Mouse (Mus musculus): Measurements from ENCODE around the gene Itpr1. TPM values are rescaled to one million over a fixed set of nuclear protein-coding genes. Genes with fewer than 3 reads are reported as not detected.
A peak's percentile ranks its signal among the peaks of the same experiment; 100 is the strongest.

Gene Itpr1
- polyA plus RNA-seq, 1 experiment from 2014 or later, result 16.6 TPM

DNA sequence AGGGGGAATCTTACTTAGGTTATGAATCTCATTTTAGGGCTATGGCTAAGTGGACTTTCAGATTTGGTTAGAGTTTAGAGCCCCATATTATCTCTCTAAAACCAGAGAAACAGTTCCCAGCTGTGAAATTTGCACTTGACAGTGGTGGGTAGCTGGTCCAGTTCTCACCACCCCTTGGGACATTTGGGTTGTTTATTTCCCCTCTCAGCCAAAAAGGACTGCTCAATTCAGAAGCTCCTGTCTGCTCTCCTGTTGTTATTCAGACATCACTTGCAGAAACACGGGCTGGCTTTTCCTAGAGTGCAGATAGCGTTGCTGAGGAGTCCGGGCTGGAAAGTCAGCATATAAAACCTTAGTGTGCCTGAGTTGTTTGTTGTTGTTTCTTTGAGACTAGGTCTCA is 51.3 kb downstream of the Itpr1 start:
- Histone ChIP-seq H3K4me3 (ENCODE audit: control insufficient read depth in 1 of 2, insufficient read depth in 1 of 2, low read depth in 1 of 2, low read length in 2 of 2) (no peak overlapping the region), H3K9ac (ENCODE audit: low read length) (no peak overlapping the region), H3K4me1 (ENCODE audit: control insufficient read depth in 2 of 2, insufficient read depth in 2 of 2, low read length in 2 of 2) (peaks cover 3 to 16% of the 10 kb centered on the region in 2 experiments), H3K27me3 (ENCODE audit: control insufficient read depth, insufficient read depth, low read length) (no peaks in the 10 kb centered on the region), H3K27ac (replicated peaks in 1 of 2; ENCODE audit: control insufficient read depth in 1 of 2, insufficient read depth in 1 of 2, low read depth in 2 of 2, low read length in 2 of 2) (peak overlapping the region in 1 of 2 experiments; percentile 7; a peak in 1 of 4 replicates), H3K9me3 (ENCODE audit: control insufficient read depth, low read length) (no peaks in the 10 kb centered on the region), H3K4me2 (ENCODE audit: low read length) (no peak overlapping the region), H3K36me3 (ENCODE audit: control insufficient read depth, insufficient read depth, low read length) (no peaks in the 10 kb centered on the region)
- ATAC-seq (ENCODE audit: insufficient number of reproducible peaks, insufficient read depth, low FRiP score, low read depth), result no peak
- 63% methylated on average over 3 of the region's 3 CpGs for WGBS

- Histone ChIP-seq H3K9me3 (ENCODE audit: control insufficient read depth, low read length) (no peaks in the 10 kb centered on the region), H3K27me3 (ENCODE audit: control insufficient read depth, insufficient read depth, low read length) (no peaks in the 10 kb centered on the region), H3K9ac (ENCODE audit: low read length) (peak overlapping the region; percentile 10; the same call in 1 of the 2 replicates), H3K4me2 (ENCODE audit: low read length) (peak overlapping the region; percentile 9), H3K27ac (replicated peaks in 1 of 2; ENCODE audit: control insufficient read depth in 1 of 2, insufficient read depth in 1 of 2, low read depth in 2 of 2, low read length in 2 of 2) (peak overlapping the region; percentile 44 to 62; a peak in 3 of 4 replicates), H3K4me1 (ENCODE audit: control insufficient read depth in 2 of 2, insufficient read depth in 2 of 2, low read length in 2 of 2) (peaks cover 20 to 40% of the 10 kb centered on the region in 2 experiments), H3K4me3 (ENCODE audit: control insufficient read depth in 1 of 2, insufficient read depth in 1 of 2, low read depth in 1 of 2, low read length in 2 of 2) (no peak overlapping the region), H3K36me3 (ENCODE audit: control insufficient read depth, insufficient read depth, low read length) (no peaks in the 10 kb centered on the region)
- ATAC-seq (ENCODE audit: insufficient number of reproducible peaks, insufficient read depth, low FRiP score, low read depth), result no peak
- WGBS, result 9% methylated on average over 7 of the region's 7 CpGs
These were observed 60.6 kb downstream of the Itpr1 start for GRCm38 (mm10) chr6:108273451-108273850.

- 59% methylated on average over 10 of the region's 10 CpGs for WGBS
- no peaks in the 10 kb centered on the region for H3K27me3 ChIP-seq (ENCODE audit: control insufficient read depth, insufficient read depth, low read length)
- H3K27ac ChIP-seq (replicated peaks in 1 of 2; ENCODE audit: control insufficient read depth in 1 of 2, insufficient read depth in 1 of 2, low read depth in 2 of 2, low read length in 2 of 2), result peak overlapping the region; percentile 12 to 38
- no peak overlapping the region for H3K4me2 ChIP-seq (ENCODE audit: low read length)
- no peaks in the 10 kb centered on the region for H3K36me3 ChIP-seq (ENCODE audit: control insufficient read depth, insufficient read depth, low read length)
- H3K9me3 ChIP-seq (ENCODE audit: control insufficient read depth, low read length), result no peaks in the 10 kb centered on the region
- H3K4me3 ChIP-seq (ENCODE audit: control insufficient read depth in 1 of 2, insufficient read depth in 1 of 2, low read depth in 1 of 2, low read length in 2 of 2), result no peak overlapping the region
- H3K4me1 ChIP-seq (ENCODE audit: control insufficient read depth in 2 of 2, insufficient read depth in 2 of 2, low read length in 2 of 2), result peaks cover 20 to 44% of the 10 kb centered on the region in 2 experiments
- peak; percentile 76; the same call in 1 of the 2 replicates for ATAC-seq (ENCODE audit: insufficient number of reproducible peaks, insufficient read depth, low FRiP score, low read depth)
- H3K9ac ChIP-seq (ENCODE audit: low read length), result no peak overlapping the region
These were observed 61.6 kb downstream of the Itpr1 start for GRCm38 (mm10) chr6:108274364-108275084.

- WGBS, result 83% methylated on average over 12 of the region's 12 CpGs
- Histone ChIP-seq H3K4me1 (ENCODE audit: control insufficient read depth in 2 of 2, insufficient read depth in 2 of 2, low read length in 2 of 2) (peaks cover 20 to 53% of the 10 kb centered on the region in 2 experiments), H3K9ac (ENCODE audit: low read length) (no peak overlapping the region), H3K27me3 (ENCODE audit: control insufficient read depth, insufficient read depth, low read length) (no peaks in the 10 kb centered on the region), H3K4me3 (ENCODE audit: control insufficient read depth in 1 of 2, insufficient read depth in 1 of 2, low read depth in 1 of 2, low read length in 2 of 2) (no peak overlapping the region), H3K36me3 (ENCODE audit: control insufficient read depth, insufficient read depth, low read length) (no peaks in the 10 kb centered on the region), H3K4me2 (ENCODE audit: low read length) (no peak overlapping the region), H3K27ac (replicated peaks in 1 of 2; ENCODE audit: control insufficient read depth in 1 of 2, insufficient read depth in 1 of 2, low read depth in 2 of 2, low read length in 2 of 2) (no peak overlapping the region), H3K9me3 (ENCODE audit: control insufficient read depth, low read length) (no peaks in the 10 kb centered on the region)
- no peak for ATAC-seq (ENCODE audit: insufficient number of reproducible peaks, insufficient read depth, low FRiP score, low read depth)
These were observed 64.1 kb downstream of the Itpr1 start for GRCm38 (mm10) chr6:108276880-108277507.

GRCm38 (mm10) chr6:108277622-108278396 is 64.9 kb downstream of the Itpr1 start:
- H3K4me1 ChIP-seq (ENCODE audit: control insufficient read depth in 2 of 2, insufficient read depth in 2 of 2, low read length in 2 of 2), result peaks cover 20 to 58% of the 10 kb centered on the region in 2 experiments
- 61% methylated on average over 12 of the region's 12 CpGs for WGBS
- peak overlapping the region in 1 of 2 experiments; percentile 34; a peak in 1 of 4 replicates for H3K27ac ChIP-seq (replicated peaks in 1 of 2; ENCODE audit: control insufficient read depth in 1 of 2, insufficient read depth in 1 of 2, low read depth in 2 of 2, low read length in 2 of 2)

GRCm38 (mm10) chr6:108278826-108279630 is 66.1 kb downstream of the Itpr1 start:
- no peak overlapping the region for H3K9ac ChIP-seq (ENCODE audit: low read length)
- WGBS, result 85% methylated on average over 11 of the region's 11 CpGs
- H3K4me3 ChIP-seq (ENCODE audit: control insufficient read depth in 1 of 2, insufficient read depth in 1 of 2, low read depth in 1 of 2, low read length in 2 of 2), result no peak overlapping the region
- ATAC-seq (ENCODE audit: insufficient number of reproducible peaks, insufficient read depth, low FRiP score, low read depth), result no peak
- H3K4me2 ChIP-seq (ENCODE audit: low read length), result no peak overlapping the region
- no peaks in the 10 kb centered on the region for H3K36me3 ChIP-seq (ENCODE audit: control insufficient read depth, insufficient read depth, low read length)
- H3K4me1 ChIP-seq (ENCODE audit: control insufficient read depth in 2 of 2, insufficient read depth in 2 of 2, low read length in 2 of 2), result peaks cover 15 to 48% of the 10 kb centered on the region in 2 experiments
- H3K27me3 ChIP-seq (ENCODE audit: control insufficient read depth, insufficient read depth, low read length), result no peaks in the 10 kb centered on the region
- no peak overlapping the region for H3K27ac ChIP-seq (replicated peaks in 1 of 2; ENCODE audit: control insufficient read depth in 1 of 2, insufficient read depth in 1 of 2, low read depth in 2 of 2, low read length in 2 of 2)
- H3K9me3 ChIP-seq (ENCODE audit: control insufficient read depth, low read length), result no peaks in the 10 kb centered on the region

More at GRCm38 (mm10) chr6:108277622-108278396, 64.9 kb downstream of the Itpr1 start:
- Histone ChIP-seq H3K4me3 (ENCODE audit: control insufficient read depth in 1 of 2, insufficient read depth in 1 of 2, low read depth in 1 of 2, low read length in 2 of 2) (no peak overlapping the region), H3K4me2 (ENCODE audit: low read length) (peak overlapping the region; percentile 28; the same call in 1 of the 2 replicates), H3K36me3 (ENCODE audit: control insufficient read depth, insufficient read depth, low read length) (no peaks in the 10 kb centered on the region), H3K9ac (ENCODE audit: low read length) (no peak overlapping the region), H3K9me3 (ENCODE audit: control insufficient read depth, low read length) (no peaks in the 10 kb centered on the region), H3K27me3 (ENCODE audit: control insufficient read depth, insufficient read depth, low read length) (no peaks in the 10 kb centered on the region)
- 0 out of 2 replicates have a peak, but pooled peaks have one; percentile 69 for ATAC-seq (ENCODE audit: insufficient number of reproducible peaks, insufficient read depth, low FRiP score, low read depth)

DNA sequence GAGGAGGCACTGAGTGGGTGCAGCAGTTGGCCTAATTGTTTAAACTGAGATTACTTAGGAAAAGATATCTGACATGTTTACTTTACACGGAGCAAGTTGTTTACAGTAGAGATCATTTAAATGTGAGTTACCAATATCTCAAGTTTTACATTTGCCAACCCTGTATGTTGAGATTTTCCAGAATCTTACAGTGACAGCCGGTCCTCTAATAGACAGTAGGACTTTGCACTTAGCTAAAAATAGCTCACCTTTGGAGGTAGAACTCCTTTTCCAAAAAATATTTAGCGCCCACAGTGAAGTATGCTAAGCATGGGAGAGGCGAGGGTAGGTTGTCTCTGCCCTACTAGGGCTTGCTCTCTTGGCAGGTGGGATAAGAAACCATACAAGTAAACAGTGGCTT is 69.2 kb downstream of the Itpr1 start:
- H3K4me1 ChIP-seq (ENCODE audit: control insufficient read depth in 2 of 2, insufficient read depth in 2 of 2, low read length in 2 of 2), result peaks cover 7 to 29% of the 10 kb centered on the region in 2 experiments
- H3K36me3 ChIP-seq (ENCODE audit: control insufficient read depth, insufficient read depth, low read length), result no peaks in the 10 kb centered on the region
- no peaks in the 10 kb centered on the region for H3K9me3 ChIP-seq (ENCODE audit: control insufficient read depth, low read length)
- H3K4me2 ChIP-seq (ENCODE audit: low read length), result no peak overlapping the region
- H3K9ac ChIP-seq (ENCODE audit: low read length), result no peak overlapping the region
- 0 out of 4 replicates have a peak overlapping the region, but pooled peaks of 1 of the 2 experiments have one; percentile 17 for H3K27ac ChIP-seq (replicated peaks in 1 of 2; ENCODE audit: control insufficient read depth in 1 of 2, insufficient read depth in 1 of 2, low read depth in 2 of 2, low read length in 2 of 2)
- H3K27me3 ChIP-seq (ENCODE audit: control insufficient read depth, insufficient read depth, low read length), result no peaks in the 10 kb centered on the region
- H3K4me3 ChIP-seq (ENCODE audit: control insufficient read depth in 1 of 2, insufficient read depth in 1 of 2, low read depth in 1 of 2, low read length in 2 of 2), result no peak overlapping the region
- ATAC-seq (ENCODE audit: insufficient number of reproducible peaks, insufficient read depth, low FRiP score, low read depth), result no peak
- 20% methylated on average over 4 of the region's 4 CpGs for WGBS

All from heart, embryonic 14.5 days (tissue).